Mouse (Mus musculus) c-Kit-positive CD71-positive TER-119-positive erythroid progenitor cells, embryonic 14.5 days (primary cell): ENCODE measurements at regions not wholly inside any gene's neighbourhood (a gene's known extent, or its start where the extent isn't known, plus 50 kb on each side); places are given as distances from the start of the nearest gene placed in this dataset.

Source experiments
- DNase-seq: peaks from one replicate; pipeline ENCODE4 v3.0.0-alpha.2; 2013; ENCODE audit warnings: low spot score

DNA sequence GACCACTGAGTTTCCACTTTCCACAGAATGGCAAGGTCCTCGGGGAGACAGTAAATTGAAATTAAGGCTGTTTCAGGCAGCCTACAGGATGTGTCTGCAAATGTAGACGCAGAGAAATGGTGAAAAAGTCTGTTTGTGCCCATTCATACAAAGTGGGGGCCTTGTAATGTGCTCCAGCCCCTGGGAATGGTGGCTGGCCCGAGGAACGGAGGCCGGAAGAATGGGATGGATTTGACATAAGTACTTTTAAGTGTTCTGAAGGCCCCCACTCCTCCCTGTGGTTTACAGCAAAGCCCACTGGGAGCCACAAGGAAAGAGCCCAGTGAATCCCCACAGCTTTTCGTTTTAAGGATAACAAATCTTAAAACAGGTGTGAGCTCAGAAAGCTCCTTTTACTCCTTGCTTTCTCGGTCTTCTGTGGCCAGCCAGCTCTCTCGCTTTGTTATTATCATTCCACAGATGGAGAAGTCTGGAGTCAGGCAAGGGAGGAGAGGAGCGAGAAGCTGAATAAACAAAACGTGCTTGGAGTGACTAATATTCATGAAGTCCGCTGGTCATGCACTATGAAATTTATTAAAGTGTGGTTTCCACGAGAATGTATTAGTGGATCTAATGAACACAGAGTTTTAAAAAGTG lies 337.7 kb downstream of the Hlx start:
- no peak for DNase-seq

DNA sequence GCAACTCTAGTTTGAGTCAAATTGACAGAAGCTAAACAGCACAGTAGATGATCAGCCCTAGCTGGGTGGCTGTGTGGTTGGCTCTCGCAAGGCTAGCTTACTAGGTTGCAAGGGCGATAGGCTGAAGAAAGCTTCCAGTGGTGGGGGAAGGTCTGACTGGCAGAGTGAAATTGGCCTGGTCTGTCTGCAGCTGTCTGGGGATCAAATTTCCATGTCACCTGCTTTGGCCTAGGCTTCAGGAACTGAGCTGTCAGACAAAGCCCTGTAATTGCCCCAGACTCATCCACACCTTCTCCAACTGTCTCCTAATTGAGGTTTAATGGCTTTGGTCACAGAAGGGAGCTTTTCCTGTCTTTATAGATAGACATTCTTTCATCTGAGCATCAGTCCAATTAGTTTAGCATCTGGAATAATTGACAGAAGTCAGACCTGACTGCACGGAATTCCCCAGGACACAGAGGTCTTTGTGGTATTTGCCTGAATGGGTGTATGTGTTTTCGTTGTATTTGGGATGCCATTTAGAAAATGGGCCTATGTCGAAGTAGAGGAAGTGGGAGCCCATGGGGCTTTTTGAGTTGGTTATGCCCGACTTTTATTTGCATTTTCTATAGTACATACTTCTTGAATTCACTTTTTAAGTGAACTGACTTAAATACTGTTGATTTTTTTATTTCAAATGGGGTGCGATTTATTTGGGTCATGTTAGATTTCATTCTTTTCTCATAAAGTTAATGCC lies 348.2 kb downstream of the Hlx start:
- no peak for DNase-seq

DNA sequence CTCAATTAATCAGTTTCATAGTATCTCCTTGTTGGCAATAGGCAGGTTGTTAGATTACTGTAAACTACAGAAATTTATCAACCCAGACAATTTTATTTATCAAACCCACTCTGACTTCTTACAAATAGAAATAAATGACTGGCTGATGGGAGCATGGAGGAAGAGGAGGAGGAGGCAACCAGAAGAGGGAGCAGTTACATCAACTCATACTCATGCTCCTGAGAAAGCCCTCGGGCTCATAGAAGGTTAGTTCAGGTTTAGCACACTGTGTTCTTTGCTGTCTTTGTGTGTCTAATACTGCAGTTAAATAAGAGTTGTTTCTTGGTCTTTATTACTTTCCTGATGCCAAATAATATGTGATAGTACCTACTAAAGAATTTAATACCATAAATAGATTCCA lies 344.6 kb upstream of the 1700056E22Rik start:
- DNase-seq: no peak

DNA sequence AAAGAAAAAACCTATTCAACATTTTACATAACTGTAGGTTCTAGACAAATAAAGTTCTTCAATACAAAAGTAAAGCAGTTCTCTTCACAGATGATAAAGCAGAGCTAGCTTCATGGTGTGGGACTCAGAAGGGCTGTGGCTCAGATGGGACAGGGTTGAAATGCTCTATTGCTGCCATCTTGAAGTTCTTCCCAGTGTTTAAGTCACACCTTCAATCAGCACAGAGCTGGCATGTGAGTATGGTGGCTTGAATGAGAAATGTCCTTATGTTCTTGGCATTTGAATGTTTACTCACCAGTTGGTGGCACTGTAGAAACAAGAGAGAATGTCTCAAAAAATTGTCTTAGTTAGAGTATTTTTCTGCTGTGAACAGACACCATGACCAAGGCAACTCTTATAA lies 330.9 kb upstream of the 1700056E22Rik start:
- no peak for DNase-seq

DNA sequence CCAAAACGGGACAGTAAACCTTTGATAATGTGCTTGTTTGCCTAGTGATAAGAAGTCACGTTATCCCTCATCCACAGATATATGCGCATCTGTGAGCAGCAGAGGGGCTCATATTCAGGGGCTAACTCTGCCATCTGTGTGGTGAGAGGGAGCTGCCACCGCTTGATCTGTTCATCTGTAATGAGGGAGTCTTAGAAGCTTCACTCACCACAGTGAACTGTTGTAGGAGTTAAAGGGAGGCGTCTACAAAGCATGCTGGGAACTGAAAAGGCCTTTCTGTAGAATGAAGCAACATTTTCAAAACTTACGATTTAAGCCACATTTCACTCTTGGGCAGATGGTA lies 324.1 kb upstream of the 1700056E22Rik start:
- no peak for DNase-seq

DNA sequence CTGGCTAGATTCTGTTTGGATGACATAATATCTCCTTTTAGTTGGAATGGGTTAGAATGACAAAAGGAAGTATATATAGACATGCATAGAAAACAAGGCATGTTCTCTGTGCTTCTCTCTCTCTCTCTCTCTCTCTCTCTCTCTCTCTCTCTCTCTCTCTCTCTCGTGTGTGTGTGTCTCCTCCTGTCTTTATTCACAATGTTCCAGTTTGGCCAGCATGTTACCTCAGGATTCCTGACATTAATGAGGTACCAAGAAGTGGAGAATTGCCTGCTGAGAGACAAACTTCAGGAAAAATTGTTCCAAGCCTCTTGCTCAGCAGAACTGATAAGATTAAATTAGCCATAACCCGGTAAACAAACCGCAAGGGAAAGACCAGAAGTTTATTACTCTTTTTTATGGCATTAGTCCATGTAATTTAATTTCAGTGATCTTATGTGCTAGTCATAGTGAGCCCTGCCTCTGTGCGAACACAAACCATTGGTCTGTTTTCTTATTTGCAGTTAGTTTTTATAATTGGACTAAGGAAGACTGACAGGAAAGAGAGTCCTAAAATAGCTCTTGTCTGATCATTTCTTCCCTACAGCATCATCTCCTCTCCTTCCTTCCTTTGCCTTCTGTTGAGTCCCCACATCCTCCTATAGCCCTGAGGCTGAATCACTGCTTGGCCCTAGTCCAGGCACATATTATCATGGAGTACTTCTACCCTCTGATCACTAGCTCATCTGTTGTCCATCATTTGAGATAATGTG lies 323.5 kb upstream of the 1700056E22Rik start:
- DNase-seq: no peak

DNA sequence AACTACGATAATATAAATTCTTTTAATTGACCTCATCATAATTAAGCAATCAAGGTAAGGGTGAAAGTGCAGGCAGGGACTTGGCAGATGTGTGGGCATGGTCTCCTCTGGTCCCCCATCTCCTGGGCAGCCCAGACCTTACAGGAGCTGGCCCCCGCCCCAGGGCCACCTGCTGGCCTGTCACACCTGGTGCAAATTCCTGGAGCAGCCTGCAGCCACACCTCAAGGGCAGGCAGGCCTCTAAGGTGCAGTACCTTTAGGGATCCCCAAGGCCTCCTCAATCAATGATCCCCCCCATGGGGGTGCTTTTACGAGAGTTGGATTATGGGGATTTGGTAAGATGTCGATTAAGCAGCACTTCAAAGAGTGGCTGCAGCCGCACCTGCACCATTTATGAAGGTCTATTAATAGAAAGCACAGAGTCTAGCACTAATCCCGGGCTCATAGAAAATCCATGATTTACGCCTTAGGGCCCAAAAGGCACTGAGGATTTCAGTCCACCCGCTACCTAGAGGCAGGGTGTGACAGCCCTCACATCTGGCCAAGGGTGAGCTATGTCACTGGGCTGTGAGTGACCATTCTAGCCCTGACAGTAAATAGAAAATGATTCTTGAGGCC lies 319.8 kb upstream of the 1700056E22Rik start:
- no peak for DNase-seq

DNA sequence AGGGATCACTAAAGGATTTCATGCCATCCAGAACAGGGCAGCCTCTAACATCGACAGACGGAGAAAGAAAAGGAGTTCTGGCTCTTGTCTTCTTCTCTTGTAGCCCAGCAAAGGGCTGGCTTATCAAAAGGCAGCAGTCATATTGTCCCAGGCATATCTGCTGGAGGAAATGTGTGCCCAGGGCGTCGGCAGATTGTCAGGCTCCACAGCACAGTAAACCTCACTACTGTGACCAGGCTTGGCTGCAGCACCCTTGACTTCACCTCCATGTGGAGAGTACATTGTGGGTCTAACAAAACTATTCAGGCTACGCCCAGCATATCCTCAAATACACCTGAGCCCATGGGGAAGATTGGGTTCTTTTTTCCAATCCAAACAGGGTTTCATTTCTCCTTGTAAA lies 317.7 kb upstream of the 1700056E22Rik start:
- DNase-seq: peak; percentile 27

- DNase-seq: no peak
These were observed 310.7 kb upstream of the 1700056E22Rik start for GRCm38 (mm10) chr1:184344829-184345228.

DNA sequence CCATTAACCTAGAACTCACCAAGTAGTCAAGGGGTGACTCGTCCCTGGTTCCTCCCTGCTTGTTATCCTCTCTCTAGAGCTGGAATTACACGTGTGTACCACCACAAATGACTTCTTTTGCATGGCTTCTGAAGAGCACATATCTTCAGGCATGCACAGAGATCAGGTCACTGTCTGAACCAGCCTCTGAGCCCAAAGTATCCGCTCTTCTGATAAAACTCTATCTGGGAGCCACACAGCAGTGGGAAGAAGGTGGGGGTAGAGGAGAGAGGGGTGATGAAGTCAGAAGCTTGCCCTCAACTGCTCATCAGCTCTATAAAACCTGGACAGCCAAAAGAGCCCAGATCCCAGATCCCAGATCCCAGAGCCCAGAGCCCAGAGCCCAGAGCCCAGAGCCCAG lies 301.9 kb upstream of the 1700056E22Rik start:
- no peak for DNase-seq

DNA sequence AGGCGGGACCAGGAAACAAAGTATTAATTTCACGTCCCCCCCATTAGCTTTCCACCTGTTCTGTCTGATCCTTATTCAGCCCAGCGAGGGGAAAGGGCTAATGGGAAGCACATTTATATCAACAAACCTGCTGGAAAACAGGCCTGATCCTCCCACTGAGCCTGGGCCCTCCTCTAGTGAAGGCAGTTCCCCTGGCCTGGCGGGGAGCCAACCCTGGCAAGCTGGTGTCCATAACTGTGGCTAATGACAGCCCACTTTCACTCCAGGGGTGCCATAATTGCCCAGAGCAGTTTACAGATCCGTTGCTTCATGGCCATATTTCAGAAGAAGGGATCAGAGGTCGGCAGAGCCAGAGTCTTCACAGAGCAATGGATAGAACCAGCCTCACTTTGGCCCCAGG lies 301.2 kb upstream of the 1700056E22Rik start:
- DNase-seq: no peak

DNA sequence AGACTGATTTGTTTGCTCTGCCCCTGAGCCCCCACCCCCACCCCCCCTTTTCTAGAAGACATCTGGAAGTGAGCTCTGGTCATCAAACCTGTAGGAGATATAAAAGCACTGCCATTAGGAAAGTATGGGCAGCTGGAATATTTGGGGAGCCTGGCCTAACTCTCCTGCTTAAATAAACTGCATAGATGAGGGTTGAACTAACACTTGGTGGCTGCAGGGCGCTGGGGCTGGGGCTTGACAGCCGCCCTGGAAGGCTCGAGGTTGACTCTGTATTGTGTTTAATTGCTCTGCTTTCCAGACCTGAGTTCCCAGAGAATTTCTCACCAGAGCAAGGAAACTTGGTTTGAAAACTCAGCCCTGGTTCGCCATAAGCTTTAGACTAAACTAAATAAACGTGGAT lies 300.7 kb upstream of the 1700056E22Rik start:
- DNase-seq: no peak

DNA sequence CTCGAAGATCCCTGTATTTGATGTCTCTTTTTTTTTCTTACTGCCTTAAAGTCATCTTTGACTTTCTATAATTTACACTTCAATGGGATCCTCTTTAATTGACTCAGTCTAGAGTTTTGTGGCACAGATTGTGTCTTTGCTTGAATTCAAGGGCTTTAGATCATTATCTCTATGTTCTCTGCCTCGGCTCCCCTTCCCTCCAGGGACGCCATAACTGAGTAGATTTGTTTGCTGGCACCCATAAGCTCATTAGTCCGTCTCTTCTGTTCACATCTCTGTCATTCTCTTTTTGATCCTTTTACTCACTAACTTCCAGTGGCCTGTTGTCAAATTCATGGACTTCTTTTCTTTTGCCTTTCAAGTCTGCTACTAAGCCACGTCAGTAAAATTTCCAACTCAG lies 299.0 kb upstream of the 1700056E22Rik start:
- DNase-seq: no peak

GRCm38 (mm10) chr1:184330516-184331350 lies 296.6 kb upstream of the 1700056E22Rik start:
- DNase-seq: no peak

DNA sequence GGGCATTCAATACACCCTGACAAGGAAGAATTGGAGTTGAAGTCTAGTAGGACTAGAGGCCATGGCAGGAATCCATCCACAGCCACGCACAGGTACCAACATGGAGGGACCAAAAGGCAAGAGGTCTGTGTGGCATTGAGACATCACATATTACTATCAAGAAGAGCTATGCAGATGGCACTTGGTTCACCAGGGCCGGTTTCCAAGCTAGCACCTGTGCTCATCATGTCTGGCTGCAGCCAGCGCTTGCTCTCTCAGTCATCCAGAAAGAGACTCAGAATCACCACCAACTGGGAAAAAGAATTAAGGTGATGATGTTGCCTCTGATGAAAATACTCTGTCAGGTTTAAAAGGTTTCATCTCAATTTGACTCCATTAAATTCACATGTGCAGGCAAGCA lies 292.1 kb upstream of the 1700056E22Rik start:
- no peak for DNase-seq

DNA sequence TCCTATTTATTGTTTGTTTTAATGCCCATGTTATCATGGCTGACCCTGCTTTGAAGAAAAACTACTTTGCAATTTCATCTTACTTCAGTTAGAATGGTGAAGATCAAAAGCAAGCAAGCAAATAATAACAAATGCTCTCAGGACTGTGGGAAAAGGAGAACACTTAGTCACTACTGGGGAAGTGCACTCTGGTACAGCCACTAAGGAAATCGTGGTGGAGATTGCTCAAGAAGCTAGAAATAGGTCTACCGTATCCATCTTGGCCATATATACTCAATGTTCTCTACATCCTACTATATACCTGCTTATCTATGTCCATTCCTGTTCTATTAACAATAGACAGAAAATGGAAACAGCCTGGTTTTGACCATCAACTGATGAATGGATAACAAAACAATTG lies 290.1 kb upstream of the 1700056E22Rik start:
- DNase-seq: no peak

DNA sequence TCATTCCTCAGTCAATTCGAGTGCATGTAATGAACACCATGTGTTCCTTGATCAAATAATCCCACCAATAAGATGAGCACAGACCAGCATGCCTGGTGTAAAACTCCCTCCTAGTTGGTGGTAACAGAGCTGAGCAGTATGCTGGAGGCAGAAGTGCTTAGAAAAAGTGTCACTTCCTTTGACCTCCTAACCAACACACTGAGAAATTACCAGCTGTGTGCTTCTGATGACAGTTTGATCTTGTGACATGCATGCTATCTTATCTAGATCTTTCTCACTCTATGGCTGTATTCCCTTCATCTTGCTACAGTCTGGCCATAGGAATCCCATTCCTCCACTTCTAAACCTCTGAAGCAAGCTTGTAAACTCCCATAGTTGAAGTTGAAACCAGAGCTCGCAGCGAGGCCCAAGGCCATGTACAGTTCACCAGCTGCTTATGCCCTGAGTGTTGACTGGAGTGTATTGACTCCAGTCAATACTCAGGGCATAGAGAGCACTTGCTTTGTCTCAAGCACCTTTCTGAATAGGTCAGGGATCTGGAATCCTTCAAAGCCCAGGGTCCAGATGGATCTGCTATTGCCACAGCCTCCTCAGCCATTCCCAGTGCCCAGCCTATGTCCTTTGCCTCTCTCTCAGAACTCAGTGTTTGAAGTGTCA lies 286.5 kb upstream of the 1700056E22Rik start:
- DNase-seq: no peak

DNA sequence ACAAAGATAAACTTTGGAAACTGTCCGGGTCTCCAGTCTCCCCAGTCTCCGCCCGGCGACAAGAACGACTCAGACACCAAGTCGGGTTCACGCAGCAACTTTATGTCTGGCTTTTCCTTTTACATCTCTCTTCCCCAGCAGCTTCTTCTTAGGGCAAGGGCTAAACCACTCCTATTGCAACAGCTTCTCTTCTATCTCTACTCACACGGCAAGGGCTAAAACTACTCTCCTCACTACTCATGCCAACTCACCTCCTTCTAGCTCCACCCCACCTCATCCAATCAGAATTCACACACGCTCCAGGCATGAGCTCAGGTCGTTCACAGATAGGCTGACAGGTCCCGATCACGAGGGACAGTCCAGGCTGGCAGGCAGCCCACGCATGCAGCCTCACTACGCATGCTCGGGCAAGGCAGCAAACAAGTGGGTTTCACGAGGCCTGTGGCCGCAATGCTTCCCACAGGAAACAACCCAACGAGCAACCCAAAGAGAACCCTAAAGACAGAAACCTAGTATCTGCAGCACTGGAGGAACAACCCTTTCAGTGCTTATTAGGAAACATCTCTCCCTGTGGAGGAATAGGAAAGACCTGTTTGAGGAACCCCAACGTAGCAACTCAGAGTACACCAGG lies 276.2 kb upstream of the 1700056E22Rik start:
- no peak for DNase-seq

DNA sequence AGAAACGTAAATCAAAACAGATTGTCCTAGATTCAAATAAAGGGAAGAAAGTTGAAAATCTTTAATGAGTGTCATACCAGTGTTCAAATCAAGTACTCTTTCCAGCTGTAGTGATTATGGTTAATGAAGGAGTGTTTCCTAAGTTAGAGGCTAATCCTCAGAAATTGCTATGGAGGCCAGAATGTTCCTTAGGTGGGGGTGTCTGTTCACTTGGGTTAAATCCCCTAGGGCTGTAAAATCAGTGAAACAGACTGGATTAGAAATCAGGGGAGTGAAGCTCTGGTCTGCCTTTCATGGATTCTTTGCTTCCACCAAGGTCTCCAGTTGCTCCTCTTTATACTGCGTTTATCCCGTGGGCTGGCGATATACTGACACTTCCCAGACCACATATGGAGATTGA lies 270.7 kb upstream of the 1700056E22Rik start:
- DNase-seq: no peak

- DNase-seq: no peak
These were observed 270.1 kb upstream of the 1700056E22Rik start for GRCm38 (mm10) chr1:184304204-184304603.

- DNase-seq: no peak
These were observed 264.6 kb upstream of the 1700056E22Rik start for GRCm38 (mm10) chr1:184298701-184299100.
